Mouse (Mus musculus) left cerebral cortex, adult 18-20 months (tissue): ENCODE data around the gene Dhdds. TPM values are rescaled to one million over a fixed set of nuclear protein-coding genes. Genes with fewer than 3 reads are reported as not detected.

Source experiments
- DNase-seq, 2 experiments: peaks; one replicate each; pipeline ENCODE4 v3.0.0; 2021 to 2022; ENCODE audit warnings: low spot score in 2 of 2, mixed read lengths in 1 of 2
- long read RNA-seq, 2 experiments: library from polyadenylated mRNA; stranded (forward); transcript quantifications; one replicate each; pipeline ENCODE4 v2.0.0; 2021
- total RNA-seq, 2 experiments: library from RNA; stranded (reverse); gene quantifications; 2 replicates each; pipeline ENCODE4 v1.2.3; 2021

Dhdds gene
- 10 to 100 TPM; 64.6 to 68.5 TPM for total RNA-seq
- long read RNA-seq, experiment 1, transcript Dhdds-209 (9 exons, 3,219 nt) = major isoform, 12 of 31 reads
- long read RNA-seq, experiment 1, partial matches to known transcripts = 1 of 31 reads
- long read RNA-seq, experiment 1, other reads (novel, unspliced or antisense) = 13 of 31 reads
- long read RNA-seq, experiment 2, transcript Dhdds-209 (9 exons, 3,219 nt) = major isoform, 10 of 30 reads
- long read RNA-seq, experiment 2, partial matches to known transcripts = 2 of 30 reads
- long read RNA-seq, experiment 2, other reads (novel, unspliced or antisense) = 12 of 30 reads

DNA sequence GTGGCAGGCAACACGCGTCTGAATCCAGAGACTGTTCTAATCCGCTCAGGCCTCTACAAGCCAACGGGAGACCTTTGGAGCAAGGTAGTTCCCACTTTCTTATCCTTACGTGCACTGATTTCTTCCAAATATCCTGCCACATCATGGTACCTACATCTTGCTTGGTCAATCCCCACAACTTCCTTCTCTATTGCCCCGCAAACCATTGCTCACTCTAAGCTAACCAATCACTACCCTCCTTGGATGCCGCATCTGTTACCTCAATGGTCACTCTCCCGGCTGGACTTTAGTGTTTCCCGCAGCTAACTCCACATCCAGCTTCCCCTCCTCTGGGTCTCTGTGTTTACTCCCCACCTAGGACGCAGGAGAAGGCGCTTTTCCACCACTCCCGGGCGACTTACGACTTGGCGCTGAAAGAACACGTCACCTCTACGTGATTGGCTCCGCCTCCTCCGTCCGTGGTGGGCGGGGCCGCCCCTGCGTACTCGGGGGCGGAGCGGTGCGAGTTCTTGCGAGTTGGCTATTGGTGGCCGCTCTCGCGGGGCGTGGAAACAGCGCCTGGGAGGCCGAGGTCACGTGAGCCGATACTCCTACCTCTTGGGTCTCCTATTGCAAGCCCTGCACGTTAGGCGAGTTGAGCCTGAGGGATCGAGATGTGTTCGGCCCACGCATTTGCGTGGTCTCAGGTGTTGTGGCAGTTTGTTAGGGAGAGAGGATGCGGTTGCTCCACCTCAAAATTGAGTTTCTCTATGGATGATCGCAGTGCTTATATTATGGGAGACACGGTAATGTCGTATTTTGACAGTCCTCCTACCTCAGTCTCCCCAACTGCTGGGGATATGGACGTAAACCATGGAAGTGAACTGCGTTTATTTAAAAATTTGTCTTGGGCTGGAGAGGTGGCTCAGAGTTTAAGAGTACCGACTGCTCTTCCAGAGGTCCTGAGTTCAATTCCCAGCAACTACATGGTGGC lies at the start of gene Dhdds:
Gene Dhdds, minus strand, starts transcription at position 453 of the 973 bp plus-strand sequence.
- peak; percentile 95 to 96 for DNase-seq

GRCm38 (mm10) chr4:134047648-134048047 lies 46.9 kb upstream of the Dhdds start:
- no peak for DNase-seq

DNA sequence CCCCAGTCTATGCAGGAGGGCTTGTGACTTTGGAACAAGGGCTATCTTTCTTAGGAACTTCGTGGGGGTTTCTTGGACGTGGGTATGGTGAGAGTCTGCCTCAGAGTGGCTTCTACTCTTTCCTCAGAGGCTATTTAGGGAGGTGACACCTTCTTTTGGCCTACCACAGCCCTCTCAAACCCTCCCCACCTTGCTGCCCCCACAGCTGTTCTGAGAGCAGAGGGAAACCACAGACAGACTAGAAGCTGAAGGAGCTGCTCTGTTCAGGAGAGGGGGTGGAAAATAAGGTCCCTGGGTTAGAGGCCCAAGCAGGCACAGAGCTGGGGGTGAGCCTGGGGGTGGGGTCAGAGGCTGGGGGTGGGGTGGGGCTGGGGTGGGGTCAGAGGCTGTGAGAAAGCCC lies 42.3 kb upstream of the Dhdds start:
- DNase-seq = no peak

DNA sequence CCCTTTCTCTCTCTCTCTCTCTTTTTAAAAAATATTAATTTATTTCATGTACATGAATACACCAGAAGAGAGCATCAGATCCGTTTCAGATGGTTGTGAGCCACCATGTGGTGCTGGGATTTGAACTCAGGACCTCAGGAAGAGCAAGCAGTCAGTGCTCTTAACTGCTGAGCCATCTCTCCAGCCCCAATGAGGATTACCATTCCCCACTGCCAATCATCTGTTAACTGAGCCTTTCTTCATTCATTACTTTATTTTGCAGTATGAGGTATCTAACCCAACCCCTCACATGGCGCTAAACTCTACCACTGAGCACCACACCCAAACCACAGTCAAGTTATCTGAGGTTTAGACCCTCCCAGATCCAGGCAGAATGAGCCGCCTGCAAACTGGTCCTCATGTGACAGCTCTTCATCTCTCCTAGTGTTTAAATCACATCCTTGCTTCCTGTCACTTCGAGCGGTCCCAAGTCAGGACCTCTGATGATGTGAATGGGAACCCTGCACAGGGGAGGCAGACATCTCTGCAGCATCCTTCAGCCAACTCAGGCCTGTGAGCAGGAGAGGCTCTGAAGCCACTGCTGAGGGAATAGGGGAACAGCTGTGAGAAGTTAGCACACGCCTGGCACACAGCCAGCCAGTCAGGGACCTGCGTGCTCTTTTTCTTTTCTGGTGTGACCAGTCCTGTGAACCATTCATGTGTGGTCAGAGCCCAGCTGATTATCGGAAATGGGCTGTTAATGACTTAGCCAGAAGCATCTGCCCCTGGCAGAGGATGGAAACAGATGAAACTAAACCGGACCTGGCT lies 40.8 kb upstream of the Dhdds start:
- no peak for DNase-seq

GRCm38 (mm10) chr4:134035953-134036352 lies 35.2 kb upstream of the Dhdds start:
- peak; percentile 84 to 89 for DNase-seq

DNA sequence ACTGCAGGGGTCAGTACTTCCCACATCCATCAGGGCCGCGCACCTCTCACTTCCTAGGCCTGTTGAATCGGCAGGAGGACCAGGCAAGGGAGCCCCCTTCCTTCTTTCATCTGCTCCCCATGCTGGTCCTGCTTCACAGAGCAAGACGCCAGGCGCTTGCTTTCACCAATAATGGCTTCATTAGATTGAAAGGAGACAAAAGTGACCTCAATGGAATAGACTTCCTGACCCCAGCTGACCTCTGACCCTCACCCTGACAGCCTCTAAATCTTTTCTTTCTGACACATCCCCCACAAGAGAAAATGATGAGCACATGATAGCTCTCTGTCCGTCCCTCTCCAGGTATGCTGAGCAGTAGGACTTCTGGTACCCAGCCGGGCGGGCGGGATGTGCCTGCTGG lies 25.1 kb upstream of the Dhdds start:
- no peak for DNase-seq

DNA sequence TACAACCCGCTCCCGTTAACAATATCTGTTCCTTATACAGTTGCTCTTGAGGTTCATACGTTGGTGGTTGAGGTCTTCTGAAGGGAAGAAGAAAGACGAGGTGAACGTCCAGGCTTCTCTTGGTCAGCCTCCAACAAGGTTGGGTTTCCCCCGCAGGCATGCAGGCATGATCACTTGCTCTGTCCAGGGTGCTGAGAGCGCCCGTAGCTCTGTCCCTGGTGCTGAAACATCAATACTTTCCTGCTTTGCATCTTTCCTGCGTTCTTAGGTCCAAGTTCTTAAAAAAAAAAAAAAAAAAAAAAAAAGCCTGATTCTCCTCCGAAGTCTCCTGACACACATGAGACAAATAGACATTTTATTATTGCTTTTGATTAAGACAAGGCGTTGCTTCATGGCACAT lies 19.9 kb upstream of the Dhdds start:
- DNase-seq = peak in 1 of 2 experiments; percentile 15

DNA sequence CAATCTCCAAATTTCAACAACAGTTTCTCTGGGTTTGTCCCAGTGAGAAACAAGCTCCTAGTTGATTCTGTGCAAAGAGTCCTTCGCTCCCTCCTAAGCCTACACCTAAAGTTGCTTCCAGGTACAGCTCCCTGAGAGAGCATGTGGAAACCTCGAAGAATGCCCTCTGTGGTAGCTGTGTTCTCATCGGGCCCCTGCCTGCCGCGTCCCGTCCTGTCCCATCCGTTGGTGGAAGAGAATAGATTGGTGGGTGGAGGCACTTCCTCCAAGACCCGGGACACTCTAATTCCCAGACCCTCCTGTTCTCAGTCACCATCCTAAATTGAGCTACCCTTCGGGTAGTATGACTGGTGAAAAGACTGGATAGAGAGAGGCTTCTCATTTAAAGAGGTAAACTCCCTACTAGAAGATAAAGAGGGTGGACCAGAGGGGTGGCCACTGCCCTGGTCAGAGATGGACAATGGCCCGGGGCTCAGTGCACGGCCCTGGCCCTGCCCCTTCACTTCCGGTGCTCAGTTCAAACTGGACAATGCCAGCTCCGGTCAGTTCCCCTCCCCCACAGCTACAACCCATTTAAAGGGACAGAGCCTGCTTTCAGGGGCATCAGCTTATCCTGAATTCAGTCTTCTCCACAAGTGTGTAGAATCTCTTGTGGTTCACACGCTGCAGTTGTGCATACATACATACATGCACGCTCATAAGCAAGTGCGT lies 19.1 kb upstream of the Dhdds start:
- DNase-seq = no peak

DNA sequence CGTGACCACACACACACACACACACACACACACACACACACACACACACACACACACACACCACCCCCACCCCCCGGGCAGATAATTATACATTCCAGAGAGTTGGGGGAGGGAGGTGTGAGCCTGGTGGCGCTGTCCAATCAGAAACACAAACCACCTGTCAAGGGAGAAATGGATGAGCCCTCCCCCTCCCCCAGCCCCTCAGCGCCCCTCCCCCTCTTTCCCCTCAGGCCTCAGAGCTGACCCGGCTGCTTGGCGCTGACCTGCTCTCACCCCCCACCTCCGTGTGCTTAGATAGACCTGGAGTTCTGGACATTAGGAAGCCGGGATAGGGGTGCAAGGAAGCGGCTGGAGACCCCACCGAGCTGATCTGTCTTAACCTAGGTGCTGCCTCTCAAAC lies 18.5 kb upstream of the Dhdds start:
- no peak for DNase-seq

DNA sequence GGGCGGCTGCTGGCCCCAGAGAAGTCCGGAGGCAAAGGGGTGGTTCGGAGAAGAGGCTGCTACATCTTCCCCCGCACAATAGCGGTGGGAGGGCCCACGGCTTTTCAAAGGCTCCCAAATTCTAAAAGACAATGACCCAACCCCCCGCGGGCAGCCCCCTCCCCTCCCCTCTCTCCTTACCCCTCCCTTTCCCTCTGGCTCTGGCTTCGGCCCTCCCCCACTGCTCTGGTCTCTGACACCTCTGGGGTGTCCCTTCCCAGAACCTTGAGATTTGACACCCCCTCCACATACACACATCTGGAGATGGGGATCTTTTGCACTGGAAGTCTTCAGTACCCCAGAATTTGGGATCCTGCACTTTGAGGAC lies 18.0 kb upstream of the Dhdds start, which contains the start of gene Lin28a:
Gene Lin28a, minus strand, starts transcription at position 63 of the 367 bp plus-strand sequence.
- DNase-seq = no peak

DNA sequence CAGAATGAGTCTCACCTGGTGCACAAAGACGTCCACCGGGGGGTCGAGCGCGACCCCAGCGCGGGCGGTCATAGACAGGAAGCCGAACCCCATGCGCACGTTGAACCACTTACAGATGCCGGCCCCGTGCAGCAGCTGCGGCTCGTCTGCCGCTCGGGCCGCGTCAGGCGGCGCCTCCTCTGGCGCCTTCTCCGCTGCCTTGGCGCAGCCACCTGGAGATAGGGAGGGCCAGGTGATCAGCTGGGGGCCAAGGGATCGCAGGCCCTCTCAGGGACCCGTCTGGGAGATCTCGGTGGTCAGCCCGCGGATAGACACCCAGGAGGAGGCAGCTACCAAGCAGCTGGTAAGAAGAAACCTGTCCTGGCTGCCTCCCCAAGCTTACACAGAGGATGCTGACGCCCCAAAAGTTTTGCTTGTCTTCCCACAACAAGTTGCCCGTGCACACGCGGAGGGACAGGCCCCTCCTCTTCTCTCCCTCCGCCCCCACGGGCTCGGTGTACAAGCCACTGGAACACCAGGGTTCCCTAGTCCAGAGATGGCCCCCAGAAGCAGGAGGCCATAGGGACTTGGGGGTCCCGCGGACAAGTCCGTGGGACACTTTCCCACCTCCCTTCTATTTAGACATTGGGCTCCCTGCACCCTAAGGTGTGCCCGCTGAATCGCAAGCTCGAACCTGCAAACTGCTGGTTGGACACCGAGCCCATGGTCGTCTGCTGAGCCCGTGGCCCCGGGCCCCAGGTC lies 17.5 kb upstream of the Dhdds start:
- no peak for DNase-seq

- DNase-seq = no peak
These were observed 16.6 kb upstream of the Dhdds start for GRCm38 (mm10) chr4:134017201-134017865.

DNA sequence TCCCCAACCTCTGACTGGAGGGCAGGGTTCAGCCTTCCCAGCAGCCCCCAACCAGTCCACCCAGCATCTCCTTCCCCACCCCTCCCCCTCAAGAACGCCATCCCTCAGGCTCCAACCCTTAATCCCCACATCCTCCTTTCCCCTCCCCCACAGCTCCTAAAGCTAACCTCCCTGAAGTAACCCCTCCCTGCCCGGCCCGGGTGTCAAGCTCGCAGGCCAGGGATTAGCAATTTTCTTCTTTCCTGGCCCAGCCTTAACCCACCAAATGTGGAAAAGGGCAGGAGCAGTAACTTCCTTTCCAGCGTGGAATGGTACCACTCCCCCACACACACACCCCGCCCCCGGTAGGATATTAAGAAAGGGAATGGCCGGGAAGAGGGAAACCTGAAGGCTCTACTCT lies 16.0 kb upstream of the Dhdds start:
- no peak for DNase-seq

- no peak for DNase-seq
These were observed 15.5 kb upstream of the Dhdds start for GRCm38 (mm10) chr4:134016208-134016607.

DNA sequence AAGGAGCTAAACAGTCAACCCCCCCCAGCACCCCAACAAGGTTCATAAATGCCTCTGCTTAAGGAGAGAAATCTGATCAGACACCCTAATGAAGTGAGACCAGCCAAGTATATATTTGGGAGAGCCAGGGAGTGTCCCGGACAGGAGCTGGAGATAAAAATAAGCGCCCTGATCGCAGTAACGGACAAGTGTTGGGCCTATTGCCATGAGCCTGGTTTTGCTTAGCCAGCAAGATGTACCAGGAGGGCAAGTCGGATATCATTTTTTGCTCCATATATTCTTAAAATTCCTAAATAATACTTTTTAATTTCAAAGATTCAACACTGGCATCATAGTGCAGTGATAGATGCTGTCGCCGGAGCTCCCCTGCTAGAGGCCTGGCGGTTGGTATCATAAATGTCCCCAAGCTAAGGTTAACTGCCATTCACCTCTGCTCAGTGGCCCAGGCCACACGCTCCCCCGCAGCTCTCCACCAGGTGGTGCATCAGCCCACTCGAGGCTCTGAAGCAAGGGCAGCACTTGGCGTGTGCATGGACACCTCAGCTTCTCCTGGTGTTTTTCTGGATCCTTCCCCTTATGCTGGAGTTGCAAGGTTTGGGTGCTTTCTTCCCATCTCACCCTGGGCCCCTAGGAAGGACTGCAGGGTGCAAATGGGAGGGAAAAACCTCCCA lies 12.3 kb upstream of the Dhdds start:
- no peak for DNase-seq

DNA sequence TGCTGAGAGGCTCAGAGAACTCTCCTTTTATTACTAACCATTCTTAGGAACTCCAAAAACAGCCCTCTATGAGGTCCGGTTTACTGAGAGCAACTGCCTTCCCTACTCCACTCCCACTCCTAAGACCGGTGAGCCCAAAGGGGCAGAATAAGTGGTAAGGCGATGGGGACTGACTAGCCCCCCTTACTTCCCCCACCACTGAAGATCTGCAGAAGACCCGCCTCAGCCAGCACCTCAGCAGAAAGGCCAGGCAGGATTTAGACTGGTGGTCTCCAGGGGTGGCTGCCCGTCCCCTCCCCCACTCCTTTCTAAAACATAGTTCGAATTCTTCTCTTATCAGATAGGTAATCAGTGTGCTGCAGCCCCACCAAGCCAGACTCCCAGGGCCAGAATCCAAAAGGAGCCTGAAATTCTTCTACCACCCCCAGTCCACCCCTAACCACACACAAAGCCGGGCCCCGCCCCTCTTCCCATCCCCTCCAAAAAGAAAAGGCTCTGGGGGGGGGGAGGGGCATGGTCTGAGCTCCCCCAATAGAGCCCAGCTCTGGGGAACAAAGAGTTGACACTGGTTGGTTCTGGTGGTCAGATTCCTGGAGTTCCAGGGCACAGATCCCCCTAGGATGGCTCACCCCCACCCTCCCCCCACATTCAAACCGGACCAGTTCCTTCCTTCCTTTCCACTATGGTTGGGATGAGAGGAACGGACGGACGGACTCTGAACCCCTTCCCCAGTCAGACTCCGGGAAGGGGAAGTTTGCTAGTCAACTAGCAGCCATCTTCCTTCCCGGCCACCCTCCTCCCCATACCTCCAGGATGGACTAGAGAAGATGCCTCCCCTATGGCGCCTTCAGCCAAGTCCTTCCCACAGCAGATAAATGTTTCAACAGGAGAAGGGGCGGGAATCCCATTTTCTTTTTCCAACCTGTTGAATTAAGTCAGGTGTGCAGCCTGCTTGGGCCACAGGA lies 11.0 kb upstream of the Dhdds start:
- DNase-seq = no peak

- DNase-seq = no peak
These were observed 9.0 kb upstream of the Dhdds start for GRCm38 (mm10) chr4:134009709-134010108.

GRCm38 (mm10) chr4:134006845-134007244 lies 6.1 kb upstream of the Dhdds start:
- no peak for DNase-seq
